Mouse (Mus musculus) limb, embryonic 15.5 days (tissue): ENCODE results near the gene Soat2. TPM values are rescaled to one million over a fixed set of nuclear protein-coding genes. Genes with fewer than 3 reads are reported as not detected.
"Not testable (repeated sequence)": the region's sequence is repeated elsewhere in the genome, so short reads cannot be mapped to it uniquely, and the experiment has no call there.

ENCODE experiments used
- ATAC-seq: fragments of 200-750 bp; cut with Nextera tagmentation; 2 replicates; pipeline ENCODE4 v1.8.0; 2017; ENCODE audit warnings: low read depth, moderate TSS enrichment; ENCODE audit not compliant: insufficient number of reproducible peaks, low FRiP score, low TSS enrichment
- H3K27ac ChIP-seq: fragments of 300-500 bp; sonication (generic); 2 replicates; pipeline ENCODE4 v1.5.1; 2015; ENCODE audit warnings: moderate library complexity, mild to moderate bottlenecking, inconsistent platforms
- H3K27me3 ChIP-seq: fragments of 300-500 bp; sonication (generic); 2 replicates; pipeline ENCODE4 v1.6.1; 2015; ENCODE audit warnings: inconsistent platforms
- H3K36me3 ChIP-seq: fragments of 300-500 bp; sonication (generic); 2 replicates; pipeline ENCODE4 v1.6.1; 2015; ENCODE audit warnings: inconsistent platforms
- H3K4me1 ChIP-seq: fragments of 300-500 bp; sonication (generic); 2 replicates; pipeline ENCODE4 v1.6.1; 2015; ENCODE audit warnings: inconsistent platforms
- H3K4me2 ChIP-seq: fragments of 300-500 bp; sonication (generic); 2 replicates; pipeline ENCODE4 v1.6.1; 2015; ENCODE audit warnings: mild to moderate bottlenecking, inconsistent platforms
- H3K4me3 ChIP-seq: fragments of 300-500 bp; sonication (generic); 2 replicates; pipeline ENCODE4 v1.5.1; 2015; ENCODE audit warnings: mild to moderate bottlenecking, inconsistent platforms
- H3K9ac ChIP-seq: fragments of 300-500 bp; sonication (generic); 2 replicates; pipeline ENCODE4 v1.6.1; 2015; ENCODE audit warnings: inconsistent platforms
- H3K9me3 ChIP-seq: fragments of 300-500 bp; sonication (generic); 2 replicates; pipeline ENCODE4 v1.6.1; 2016; ENCODE audit warnings: inconsistent platforms
- WGBS: fragments of 180-500 bp; shearing (Covaris S2); methylation state at CpG from one replicate; pipeline ENCODE4 v1.1.7; 2015; 5-methylcytosine and 5-hydroxymethylcytosine counted together
- polyA plus RNA-seq: library from polyadenylated mRNA; unstranded; fragments of >200 nt; fragmentation: Nextera tagmentation; extraction: Ambion mirVana; gene quantifications from 2 replicates; pipeline ENCODE4 v1.2.1, GENCODE M21; 2015

The Soat2 gene
- polyA plus RNA-seq, 1 experiment from 2014 or later: 0.81 TPM

- H3K27me3 ChIP-seq: peaks cover 22% of the 10 kb centered on the region
- H3K36me3 ChIP-seq: no peaks in the 10 kb centered on the region
- no peak overlapping the region for H3K9ac ChIP-seq
- H3K27ac ChIP-seq: no peak overlapping the region
- no peak overlapping the region for H3K4me2 ChIP-seq
- no peaks in the 10 kb centered on the region for H3K9me3 ChIP-seq
- H3K4me1 ChIP-seq: peaks cover 24% of the 10 kb centered on the region
- H3K4me3 ChIP-seq: no peak overlapping the region
- no peak for ATAC-seq
- 86% methylated on average over 5 of the region's 5 CpGs for WGBS
Observed at GRCm38 (mm10) chr15:102141120-102141519, 9.2 kb upstream of the Soat2 start.

- no peak for ATAC-seq
- 45% methylated on average over 23 of the region's 23 CpGs for WGBS
- peaks cover 23% of the 10 kb centered on the region for H3K27me3 ChIP-seq
- H3K27ac ChIP-seq: peak overlapping the region; percentile 14; the same call in 1 of the 2 replicates
- H3K36me3 ChIP-seq: no peaks in the 10 kb centered on the region
- peaks cover 29% of the 10 kb centered on the region for H3K4me1 ChIP-seq
- no peak overlapping the region for H3K4me3 ChIP-seq
- H3K4me2 ChIP-seq: no peak overlapping the region
- no peak overlapping the region for H3K9ac ChIP-seq
- H3K9me3 ChIP-seq: no peaks in the 10 kb centered on the region
Observed at GRCm38 (mm10) chr15:102142914-102143912, 7.1 kb upstream of the Soat2 start.

GRCm38 (mm10) chr15:102144274-102144711 is 6.0 kb upstream of the Soat2 start, which contains the start of gene Igfbp6:
Gene Igfbp6 (plus strand): TSS chr15:102144362.
- peak; percentile 22; the same call in 1 of the 2 replicates for ATAC-seq
- Histone ChIP-seq H3K27me3 (peaks cover 23% of the 10 kb centered on the region), H3K9me3 (no peaks in the 10 kb centered on the region), H3K27ac (peak within 1 kb of the TSS; percentile 14; the same call in 1 of the 2 replicates), H3K9ac (0 out of 2 replicates have a peak within 1 kb of the TSS, but pooled peaks have one; percentile 2), H3K4me2 (peak within 1 kb of the TSS; percentile 43), H3K36me3 (no peaks in the 10 kb centered on the region), H3K4me3 (peak within 1 kb of the TSS; percentile 30), H3K4me1 (peaks cover 29% of the 10 kb centered on the region)
- 7% methylated on average over 22 of the region's 22 CpGs for WGBS

- H3K4me3 ChIP-seq: peak overlapping the region; percentile 30
- H3K27me3 ChIP-seq: peaks cover 23% of the 10 kb centered on the region
- peak overlapping the region; percentile 43 for H3K4me2 ChIP-seq
- ATAC-seq: no peak
- peaks cover 29% of the 10 kb centered on the region for H3K4me1 ChIP-seq
- 0 out of 2 replicates have a peak overlapping the region, but pooled peaks have one; percentile 2 for H3K9ac ChIP-seq
- H3K9me3 ChIP-seq: no peaks in the 10 kb centered on the region
- WGBS: 18% methylated on average over 19 of the region's 19 CpGs
- no peak overlapping the region for H3K27ac ChIP-seq
- no peaks in the 10 kb centered on the region for H3K36me3 ChIP-seq
Observed at GRCm38 (mm10) chr15:102144726-102145125, 5.6 kb upstream of the Soat2 start.

GRCm38 (mm10) chr15:102145330-102145729 is 5.0 kb upstream of the Soat2 start:
- no peak overlapping the region for H3K4me3 ChIP-seq
- ATAC-seq: no peak
- no peaks in the 10 kb centered on the region for H3K9me3 ChIP-seq
- no peak overlapping the region for H3K9ac ChIP-seq
- H3K4me1 ChIP-seq: peaks cover 32% of the 10 kb centered on the region
- peaks cover 23% of the 10 kb centered on the region for H3K27me3 ChIP-seq
- no peak overlapping the region for H3K4me2 ChIP-seq
- no peaks in the 10 kb centered on the region for H3K36me3 ChIP-seq
- 82% methylated on average over 10 of the region's 10 CpGs for WGBS
- no peak overlapping the region for H3K27ac ChIP-seq

- H3K27me3 ChIP-seq: peaks cover 23% of the 10 kb centered on the region
- no peaks in the 10 kb centered on the region for H3K36me3 ChIP-seq
- H3K9ac ChIP-seq: no peak overlapping the region
- no peak for ATAC-seq
- no peak overlapping the region for H3K4me3 ChIP-seq
- WGBS: 84% methylated on average over 5 of the region's 5 CpGs
- no peak overlapping the region for H3K27ac ChIP-seq
- no peak overlapping the region for H3K4me2 ChIP-seq
- H3K9me3 ChIP-seq: no peaks in the 10 kb centered on the region
- H3K4me1 ChIP-seq: peaks cover 39% of the 10 kb centered on the region
Observed at GRCm38 (mm10) chr15:102146089-102146488, 4.2 kb upstream of the Soat2 start.

- no peaks in the 10 kb centered on the region for H3K9me3 ChIP-seq
- no peaks in the 10 kb centered on the region for H3K36me3 ChIP-seq
- no peak overlapping the region for H3K27ac ChIP-seq
- ATAC-seq: no peak
- H3K27me3 ChIP-seq: peaks cover 23% of the 10 kb centered on the region
- H3K4me1 ChIP-seq: peaks cover 39% of the 10 kb centered on the region
- H3K9ac ChIP-seq: no peak overlapping the region
- no peak overlapping the region for H3K4me3 ChIP-seq
- H3K4me2 ChIP-seq: no peak overlapping the region
- WGBS: 5% methylated on average over 1 of the region's 1 CpGs
Observed at GRCm38 (mm10) chr15:102146882-102147281, 3.4 kb upstream of the Soat2 start.

GRCm38 (mm10) chr15:102147674-102148402 is 2.5 kb upstream of the Soat2 start:
- peaks cover 38% of the 10 kb centered on the region for H3K4me1 ChIP-seq
- no peak overlapping the region for H3K4me2 ChIP-seq
- H3K36me3 ChIP-seq: no peaks in the 10 kb centered on the region
- no peak overlapping the region for H3K27ac ChIP-seq
- WGBS: 66% methylated on average over 16 of the region's 16 CpGs
- peaks cover 23% of the 10 kb centered on the region for H3K27me3 ChIP-seq
- no peak for ATAC-seq
- H3K9me3 ChIP-seq: no peaks in the 10 kb centered on the region
- no peak overlapping the region for H3K4me3 ChIP-seq
- H3K9ac ChIP-seq: 0 out of 2 replicates have a peak overlapping the region, but pooled peaks have one; percentile 20

- H3K27me3 ChIP-seq: peaks cover 16% of the 10 kb centered on the region
- 79% methylated on average over 4 of the region's 4 CpGs for WGBS
- no peak overlapping the region for H3K9ac ChIP-seq
- no peaks in the 10 kb centered on the region for H3K36me3 ChIP-seq
- H3K27ac ChIP-seq: no peak overlapping the region
- H3K9me3 ChIP-seq: no peaks in the 10 kb centered on the region
- H3K4me2 ChIP-seq: no peak overlapping the region
- no peak overlapping the region for H3K4me3 ChIP-seq
- H3K4me1 ChIP-seq: peaks cover 23% of the 10 kb centered on the region
- ATAC-seq: no peak
Observed at GRCm38 (mm10) chr15:102149561-102149960, 765 bp upstream of the Soat2 start.

GRCm38 (mm10) chr15:102152646-102153045 is 2.3 kb downstream of the Soat2 start:
- no peak overlapping the region for H3K9ac ChIP-seq
- H3K4me2 ChIP-seq: no peak overlapping the region
- no peak overlapping the region for H3K27ac ChIP-seq
- peaks cover 15% of the 10 kb centered on the region for H3K4me1 ChIP-seq
- H3K27me3 ChIP-seq: no peaks in the 10 kb centered on the region
- no peaks in the 10 kb centered on the region for H3K36me3 ChIP-seq
- H3K9me3 ChIP-seq: no peaks in the 10 kb centered on the region
- 41% methylated on average over 4 of the region's 4 CpGs for WGBS
- no peak overlapping the region for H3K4me3 ChIP-seq
- no peak for ATAC-seq

- not testable (repeated sequence) for H3K9me3 ChIP-seq
Observed at GRCm38 (mm10) chr15:102155006-102155405, 4.7 kb downstream of the Soat2 start.

More at GRCm38 (mm10) chr15:102155006-102155405, 4.7 kb downstream of the Soat2 start:
- not testable (repeated sequence) for H3K4me2 ChIP-seq, H3K4me3 ChIP-seq, H3K27ac ChIP-seq, H3K9ac ChIP-seq, H3K36me3 ChIP-seq, H3K4me1 ChIP-seq, ATAC-seq, H3K27me3 ChIP-seq
- 86% methylated on average over 6 of the region's 6 CpGs for WGBS
